Mouse (Mus musculus): ENCODE data around the gene Gm45618. TPM values are rescaled to one million over a fixed set of nuclear protein-coding genes. Genes with fewer than 3 reads are reported as not detected.
"Not testable (repeated sequence)": the region's sequence is repeated elsewhere in the genome, so short reads cannot be mapped to it uniquely, and the experiment has no call there.

The Gm45618 gene
- not detected in 2 replicates for total RNA-seq (2021)
- long read RNA-seq: 0 reads

DNA sequence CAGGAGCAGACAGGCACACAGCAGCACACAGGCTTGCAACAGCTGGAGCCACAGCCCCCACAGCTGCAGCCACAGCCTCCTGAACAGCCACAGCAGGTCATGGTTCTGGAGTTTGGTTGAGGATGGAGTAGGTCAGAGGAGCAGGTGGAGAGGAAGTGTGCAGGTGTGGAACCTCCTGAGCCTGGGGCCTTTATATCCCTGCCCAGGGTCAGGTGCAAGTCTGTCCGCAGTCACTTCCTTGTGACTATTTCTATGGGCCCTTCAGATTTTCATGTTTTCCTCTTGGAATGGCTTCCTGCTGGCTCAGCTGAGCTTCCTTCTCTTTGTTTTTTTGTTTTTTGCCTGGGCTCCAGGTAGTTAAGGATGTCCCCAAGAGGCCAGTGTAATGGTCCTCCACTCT is at the start of gene Gm45618:
Gene Gm45618, minus strand, starts transcription at position 101 of the 400 bp plus-strand sequence.
- not testable (repeated sequence) for DNase-seq

DNA sequence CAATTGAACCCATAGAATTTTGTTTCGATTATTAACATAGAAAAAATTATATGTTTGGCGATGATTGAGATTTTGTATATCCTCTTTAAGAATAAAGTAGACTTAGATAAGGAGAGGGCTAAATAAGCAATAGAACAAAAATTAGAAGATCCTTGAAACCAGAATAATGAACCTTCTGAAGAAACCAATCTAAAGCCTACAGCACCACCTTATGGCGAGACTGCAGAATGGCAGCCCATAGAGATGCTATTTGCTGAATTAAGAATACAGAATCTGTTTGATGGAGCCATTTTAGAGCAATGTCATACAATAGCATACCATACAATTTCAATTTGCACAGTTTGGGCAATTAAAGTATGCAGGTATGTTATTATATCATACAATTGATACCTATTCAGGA is 49.3 kb upstream of the Gm45618 start:
- no peak for DNase-seq

DNA sequence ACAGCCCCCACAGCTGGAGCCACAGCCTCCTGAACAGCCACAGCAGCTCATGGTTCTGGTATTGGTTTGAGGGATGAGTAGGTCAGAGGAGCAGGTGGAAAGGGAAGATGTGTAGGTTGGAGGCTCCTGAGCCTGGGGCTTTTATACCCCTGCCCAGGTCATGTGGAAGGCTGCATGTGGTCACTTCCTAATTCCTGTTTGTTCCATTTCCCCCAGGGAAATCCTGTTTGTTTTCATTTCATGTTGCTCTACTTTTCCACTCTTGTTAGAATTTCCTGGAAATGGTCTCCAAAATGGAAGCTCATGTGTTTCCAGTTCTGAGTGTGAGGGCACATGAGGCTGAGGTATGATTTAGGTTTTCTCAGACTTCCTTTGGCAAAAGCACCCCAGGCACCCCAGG is 45.1 kb upstream of the Gm45618 start, which contains the start of gene Gm4553:
Gene Gm4553, minus strand, starts transcription at position 101 of the 400 bp plus-strand sequence.
- not testable (repeated sequence) for DNase-seq

DNA sequence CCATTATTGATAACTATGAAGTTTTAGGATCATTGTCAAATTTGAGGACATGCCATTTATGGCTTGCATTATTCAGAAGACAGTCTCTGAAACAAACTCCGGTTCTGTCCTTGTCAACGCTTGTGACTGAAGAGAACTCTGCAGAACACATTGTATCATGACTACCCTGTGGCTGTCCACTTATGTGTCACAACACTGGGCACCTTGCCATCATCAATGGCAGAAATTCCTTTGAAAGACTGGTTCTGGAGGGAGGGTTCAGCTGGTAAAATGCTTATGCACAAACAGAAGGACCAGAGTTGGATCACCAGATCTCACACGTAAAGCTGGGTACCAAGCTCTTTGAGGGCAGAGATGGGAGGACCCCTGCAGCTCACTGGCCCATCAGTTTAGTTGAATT is 38.8 kb upstream of the Gm45618 start:
- DNase-seq: peak; percentile 40

DNA sequence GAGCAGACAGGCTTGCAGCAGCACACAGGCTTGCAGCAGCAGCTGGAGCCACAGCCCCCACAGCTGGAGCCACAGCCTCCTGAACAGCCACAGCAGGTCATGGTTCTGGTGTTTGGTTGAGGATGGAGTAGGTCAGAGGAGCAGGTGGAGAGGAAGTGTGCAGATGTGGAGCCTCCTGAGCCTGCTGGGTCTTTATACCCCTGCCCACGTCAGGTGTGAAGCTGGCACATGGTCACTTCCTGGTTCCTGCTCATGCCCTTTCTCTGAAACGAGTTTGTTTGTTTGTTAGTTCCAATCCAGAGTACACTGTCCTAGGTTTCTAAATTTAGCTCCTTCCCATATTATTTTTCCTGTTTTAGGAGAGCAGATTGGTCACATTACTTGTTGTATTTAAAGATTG is 36.5 kb upstream of the Gm45618 start, which contains the start of gene Gm29735:
Gene Gm29735, minus strand, starts transcription at position 101 of the 400 bp plus-strand sequence.
- DNase-seq: not testable (repeated sequence)

DNA sequence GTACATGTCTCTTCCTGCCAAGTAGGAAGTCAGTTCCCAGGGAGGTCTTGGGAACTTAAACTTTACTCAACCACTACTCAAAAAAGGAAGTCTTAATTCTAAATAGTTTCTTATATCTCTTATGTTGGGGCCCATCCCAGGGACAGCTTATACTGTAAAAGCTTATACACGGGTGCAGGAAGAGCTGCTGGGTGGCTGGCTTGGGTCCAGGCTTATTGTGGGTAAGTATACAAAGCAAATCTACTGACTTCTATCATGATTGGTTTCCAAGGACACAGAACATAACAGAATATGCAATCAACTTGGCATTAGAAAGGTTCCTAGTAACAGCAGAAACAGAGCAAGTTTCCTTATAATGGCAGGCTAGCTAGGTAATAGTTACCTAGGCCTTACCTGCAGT is 34.8 kb upstream of the Gm45618 start:
- DNase-seq: no peak

DNA sequence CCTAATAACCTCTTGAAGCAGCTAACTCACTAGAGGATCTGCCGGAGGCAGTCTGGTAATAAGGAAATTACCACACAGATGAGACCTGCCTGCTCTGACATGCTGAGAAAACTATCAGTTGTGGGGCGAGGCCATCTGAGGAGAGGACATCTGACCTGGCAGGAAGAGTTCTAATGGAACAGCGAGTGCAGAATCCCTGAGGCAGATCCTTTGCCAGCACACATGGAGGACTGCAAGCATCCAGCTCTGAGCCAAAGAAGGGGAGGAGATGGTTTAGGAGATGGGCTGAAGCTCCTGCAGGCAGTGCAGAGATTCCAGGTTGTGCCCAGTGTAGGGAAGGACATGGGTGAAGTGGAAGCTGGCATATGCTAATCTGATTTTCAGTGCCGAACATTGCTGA is 31.7 kb upstream of the Gm45618 start:
- DNase-seq: no peak

DNA sequence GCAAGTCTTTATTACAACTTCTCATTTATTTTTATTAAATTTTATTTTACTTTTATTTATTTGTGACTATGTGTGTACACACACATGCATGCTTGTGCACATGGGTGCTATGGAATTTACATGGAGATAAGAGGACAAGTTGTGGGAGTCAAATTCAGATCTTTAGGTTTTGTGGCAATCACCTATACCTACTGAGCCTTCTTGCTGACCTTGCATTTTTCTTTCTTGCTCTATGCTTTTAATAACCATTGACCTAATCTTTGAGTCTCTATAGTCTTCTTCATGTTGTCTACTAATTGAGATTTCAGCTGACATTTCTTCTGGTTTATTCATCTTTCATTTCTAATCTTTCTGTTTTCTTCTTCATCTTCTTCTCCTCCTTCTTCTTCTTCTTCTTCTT is 28.1 kb upstream of the Gm45618 start:
- DNase-seq: no peak

DNA sequence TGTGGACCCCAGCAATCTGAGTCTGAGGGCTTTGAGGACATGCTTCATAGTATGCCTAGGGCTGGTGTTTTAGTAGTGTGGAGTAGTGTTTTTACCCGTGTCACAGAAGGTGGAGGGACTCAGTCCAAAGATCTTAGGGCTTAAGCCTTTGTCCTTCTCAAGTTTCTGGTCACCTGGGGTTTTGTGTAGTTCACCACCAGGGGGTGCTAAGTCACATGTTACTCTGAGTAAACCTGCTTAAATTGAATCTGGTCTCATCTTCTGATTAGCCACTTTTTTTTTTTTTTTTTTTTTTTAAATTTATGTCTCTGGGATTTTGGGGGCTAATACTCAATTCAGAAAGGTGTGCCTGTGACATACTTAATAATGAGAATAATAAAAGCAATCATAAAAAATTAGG is 25.5 kb upstream of the Gm45618 start:
- DNase-seq: peak; percentile 28

DNA sequence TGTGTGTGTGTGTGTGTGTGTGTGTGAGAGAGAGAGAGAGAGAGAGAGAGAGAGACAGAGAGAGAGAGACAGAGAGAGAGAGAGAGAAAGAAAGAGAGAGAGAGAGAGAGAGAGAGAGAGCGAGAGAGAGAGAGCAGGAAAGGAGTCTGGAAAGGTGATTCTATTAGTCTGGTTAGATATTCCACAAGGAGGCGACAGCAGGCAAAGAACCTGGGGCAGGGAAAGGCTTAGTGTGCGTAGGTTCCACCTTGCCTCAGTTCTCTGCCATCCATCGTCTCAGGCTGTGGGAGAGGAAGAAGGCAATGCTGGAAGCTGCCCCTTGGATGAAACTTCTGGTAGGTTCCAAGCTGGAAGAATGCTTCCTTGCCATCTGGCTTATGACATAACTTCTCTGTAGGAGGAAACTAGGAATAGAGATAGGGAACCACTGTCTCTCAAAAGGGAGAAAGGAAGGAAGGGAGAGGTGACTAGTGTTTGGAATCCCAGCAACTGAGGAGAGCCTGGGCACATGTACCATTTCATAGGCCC is 24.9 kb upstream of the Gm45618 start:
- DNase-seq: no peak

DNA sequence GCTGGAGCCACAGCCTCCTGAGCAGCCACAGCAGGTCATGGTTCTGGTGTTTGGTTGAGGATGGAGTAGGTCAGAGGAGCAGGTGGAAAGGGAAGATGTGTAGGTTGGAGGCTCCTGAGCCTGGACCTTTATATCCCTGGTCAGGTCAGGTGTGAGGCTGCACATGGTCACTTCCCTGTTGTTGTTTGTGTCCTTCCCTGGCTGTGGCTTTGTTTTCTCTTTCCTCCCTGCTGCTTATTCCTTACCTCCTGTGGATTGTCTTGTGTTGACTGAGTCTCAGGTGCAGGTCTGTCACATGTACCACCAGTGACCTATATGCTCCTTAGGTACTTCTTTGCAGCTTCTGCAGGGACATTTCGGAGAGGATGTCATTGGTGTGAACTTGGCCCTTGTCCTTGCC is 24.0 kb upstream of the Gm45618 start, which contains the start of gene Gm45337:
Gene Gm45337, minus strand, starts transcription at position 101 of the 400 bp plus-strand sequence.
- no peak for DNase-seq

DNA sequence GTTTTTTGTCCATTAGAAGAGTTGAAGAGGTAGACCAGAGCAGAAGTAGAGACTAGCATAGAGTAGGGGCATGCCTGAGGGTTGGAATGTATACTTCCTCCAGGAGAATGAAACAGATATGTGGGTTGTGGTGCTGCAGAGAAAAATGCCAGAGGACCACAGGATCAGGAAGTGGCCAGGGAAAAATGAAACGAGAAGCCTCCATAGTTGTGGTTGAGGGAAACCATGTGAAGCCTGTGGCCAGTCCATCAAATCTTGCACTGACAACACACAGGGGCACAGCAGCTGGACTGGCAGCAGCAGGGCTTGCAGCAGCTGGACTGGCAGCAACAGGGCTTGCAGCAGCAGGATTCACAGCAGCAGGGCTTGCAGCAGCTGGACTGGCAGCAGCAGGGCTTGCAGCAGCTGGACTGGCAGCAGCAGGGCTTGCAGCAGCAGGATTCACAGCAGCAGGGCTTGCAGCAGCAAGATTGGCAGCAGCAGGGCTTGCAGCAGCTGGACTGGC is 23.0 kb upstream of the Gm45618 start:
- DNase-seq: not testable (repeated sequence)

DNA sequence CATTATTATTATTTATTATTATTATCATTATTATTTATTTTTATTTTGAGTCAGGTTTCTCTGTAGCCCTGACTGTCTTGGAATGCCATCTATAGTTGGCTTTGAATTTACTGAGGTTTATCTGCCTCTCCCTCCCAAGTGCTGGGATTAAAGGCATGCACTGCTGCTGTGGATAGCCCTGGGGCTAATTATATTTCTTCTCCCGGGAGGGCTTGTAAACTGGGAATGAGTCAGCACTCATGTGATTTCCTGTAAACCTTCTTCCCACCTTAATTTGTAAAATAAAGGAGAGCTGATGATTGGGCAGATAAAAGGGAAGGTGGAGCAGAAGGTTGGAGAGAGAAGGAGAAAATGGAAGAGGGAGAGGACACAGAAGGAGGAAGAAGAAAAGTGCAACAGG is 20.2 kb upstream of the Gm45618 start:
- DNase-seq: no peak

DNA sequence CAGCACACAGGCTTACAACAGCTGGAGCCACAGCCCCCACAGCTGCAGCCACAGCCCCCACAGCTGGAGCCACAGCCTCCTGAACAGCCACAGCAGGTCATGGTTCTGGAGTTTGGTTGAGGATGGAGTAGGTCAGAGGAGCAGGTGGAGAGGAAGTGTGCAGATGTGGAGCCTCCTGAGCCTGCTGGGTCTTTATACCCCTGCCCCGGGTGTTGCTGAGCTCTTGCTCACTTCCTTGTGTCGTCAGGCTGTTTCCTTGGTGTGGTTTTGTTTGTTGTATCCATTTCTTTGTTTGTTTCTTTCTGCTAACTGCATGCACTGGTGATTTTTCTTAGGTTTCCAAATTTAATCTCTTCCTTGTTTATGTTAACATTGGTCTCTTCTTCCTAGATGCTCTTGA is 15.4 kb upstream of the Gm45618 start, which contains the start of gene Gm39115:
Gene Gm39115, minus strand, starts transcription at position 101 of the 400 bp plus-strand sequence.
- not testable (repeated sequence) for DNase-seq

DNA sequence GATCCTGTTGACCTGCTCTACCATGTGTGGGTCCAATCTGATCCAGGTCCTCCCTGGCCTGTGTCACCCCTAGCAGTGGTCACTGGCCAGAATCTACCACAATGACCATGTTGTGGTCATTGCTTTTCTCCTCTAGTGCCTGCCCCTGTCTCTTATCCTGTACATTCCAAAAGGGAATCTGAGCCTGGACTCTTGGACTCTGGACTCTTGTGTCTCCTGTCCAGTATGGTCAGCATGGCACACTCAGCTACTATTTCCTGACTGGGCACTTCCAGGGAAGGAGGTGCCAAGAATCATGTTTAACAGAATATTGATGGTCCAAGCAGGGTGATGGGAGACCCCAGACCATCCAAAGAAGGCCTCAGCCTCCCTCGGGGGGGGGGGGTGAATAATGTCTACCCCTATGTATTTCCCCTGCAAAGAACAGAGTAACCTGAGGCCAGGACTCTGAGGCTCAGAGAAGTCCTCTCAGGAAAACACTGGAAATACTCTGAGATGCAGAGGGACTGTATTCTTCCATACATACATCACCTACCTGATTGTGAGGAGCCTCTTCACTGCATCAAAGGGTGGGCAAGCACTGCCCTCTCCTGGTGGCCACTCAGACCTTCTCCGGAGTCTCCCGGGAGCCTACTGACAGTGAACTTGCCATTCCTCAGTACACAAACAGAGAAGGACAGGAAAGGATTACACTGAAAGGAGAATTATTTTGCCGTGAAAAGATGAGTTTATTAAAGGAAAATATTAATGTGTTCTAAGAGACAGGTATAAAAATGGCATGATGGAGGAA is 13.9 kb upstream of the Gm45618 start:
- no peak for DNase-seq

DNA sequence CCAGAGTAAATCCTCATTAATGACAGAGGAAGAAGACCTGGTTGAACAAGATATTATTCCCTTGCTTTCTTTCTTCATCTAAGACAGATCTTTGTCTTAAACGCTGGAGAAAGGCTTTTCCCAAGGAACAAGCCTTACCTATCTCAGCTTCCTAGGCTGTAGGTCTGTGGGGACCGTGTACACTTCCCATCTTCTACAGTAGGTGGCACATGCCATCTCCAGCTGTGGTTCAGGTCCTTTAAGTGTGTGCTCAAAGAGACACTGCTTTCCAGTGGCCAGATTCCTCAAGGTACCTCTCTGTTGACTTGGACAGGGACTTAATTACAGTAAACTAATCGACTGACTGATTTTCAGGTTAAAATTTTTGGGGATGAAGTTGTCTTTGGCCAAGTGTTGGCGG is 8.3 kb upstream of the Gm45618 start:
- DNase-seq: no peak

DNA sequence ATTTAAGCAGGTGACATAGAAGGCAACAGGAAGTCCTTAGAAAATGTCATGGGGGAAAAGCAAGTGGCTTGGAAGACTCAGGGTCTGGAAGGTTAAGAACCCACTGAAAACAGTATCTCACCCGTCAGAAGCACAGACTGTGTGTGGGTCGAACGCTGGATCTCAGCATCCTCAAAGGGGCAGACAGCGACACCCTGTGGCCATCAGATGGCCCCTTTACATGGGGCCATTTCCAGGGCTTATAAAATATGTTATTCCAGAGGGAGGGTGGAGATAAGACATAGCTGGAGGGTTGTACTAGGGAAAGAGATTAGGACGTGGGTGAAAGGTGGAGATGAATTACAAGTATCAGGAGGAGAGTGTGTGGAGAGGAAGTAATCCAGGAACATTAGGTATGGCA is 897 bp downstream of the Gm45618 start:
- peak; percentile 38 for DNase-seq

DNA sequence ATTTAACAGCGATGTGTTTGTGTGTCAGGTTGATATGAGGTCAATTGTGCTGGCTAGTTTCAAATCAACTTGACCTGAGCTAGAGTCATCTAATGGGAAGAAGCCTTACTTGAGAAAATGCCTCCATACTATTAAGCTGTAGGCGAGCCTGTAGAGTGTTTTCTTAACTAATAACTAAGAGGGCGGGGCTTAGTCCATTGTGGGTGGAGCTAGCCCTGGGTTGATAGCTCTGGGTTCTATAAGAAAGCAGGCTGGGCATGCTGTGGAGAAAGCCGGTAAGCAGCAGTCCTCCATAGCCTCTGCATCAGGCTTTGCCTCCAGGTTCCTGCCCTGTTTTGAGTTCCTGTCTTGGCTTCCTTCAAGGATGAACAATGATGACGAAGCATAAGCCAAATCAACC is 15.8 kb downstream of the Gm45618 start:
- DNase-seq: no peak

DNA sequence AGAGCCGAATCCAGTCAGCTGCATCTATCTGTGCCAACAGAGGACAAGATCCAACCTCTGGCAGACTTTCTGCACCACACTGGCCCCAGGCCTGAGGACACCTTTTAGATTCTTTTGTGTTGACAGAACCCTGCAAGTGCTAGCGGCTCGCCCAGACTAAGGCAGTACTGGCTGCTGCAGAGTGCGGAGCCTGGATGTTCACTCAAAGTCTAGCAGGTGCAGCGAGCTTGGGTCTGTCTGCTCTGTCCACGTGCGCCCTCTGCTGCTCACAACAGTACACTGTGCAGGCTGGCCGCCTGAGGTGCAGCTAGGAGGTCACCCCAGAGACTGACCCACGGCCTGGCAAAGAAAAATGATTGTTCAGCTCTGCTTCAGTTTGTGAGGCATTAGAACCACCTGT is 22.8 kb downstream of the Gm45618 start:
- DNase-seq: peak; percentile 84

DNA sequence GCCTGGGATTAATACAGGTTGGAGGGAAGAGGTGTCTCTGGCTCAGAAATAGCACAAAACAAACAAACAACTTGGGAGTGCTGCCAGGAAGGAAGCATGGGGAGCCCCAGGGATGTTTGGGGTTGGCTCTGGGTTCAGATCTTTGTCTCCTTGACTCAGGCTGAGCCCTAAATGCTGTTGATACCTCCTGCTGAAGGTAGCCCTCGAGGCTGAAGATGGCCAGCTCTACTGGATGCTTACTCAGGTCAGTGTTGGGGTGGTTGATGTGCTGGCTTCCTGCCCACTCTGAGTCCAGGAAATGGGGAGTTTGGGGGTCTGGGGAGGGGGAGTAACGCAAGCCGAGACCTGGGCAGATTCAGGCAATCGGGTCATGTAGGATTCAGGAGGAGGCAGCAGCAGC is 23.8 kb downstream of the Gm45618 start:
- DNase-seq: no peak

DNA sequence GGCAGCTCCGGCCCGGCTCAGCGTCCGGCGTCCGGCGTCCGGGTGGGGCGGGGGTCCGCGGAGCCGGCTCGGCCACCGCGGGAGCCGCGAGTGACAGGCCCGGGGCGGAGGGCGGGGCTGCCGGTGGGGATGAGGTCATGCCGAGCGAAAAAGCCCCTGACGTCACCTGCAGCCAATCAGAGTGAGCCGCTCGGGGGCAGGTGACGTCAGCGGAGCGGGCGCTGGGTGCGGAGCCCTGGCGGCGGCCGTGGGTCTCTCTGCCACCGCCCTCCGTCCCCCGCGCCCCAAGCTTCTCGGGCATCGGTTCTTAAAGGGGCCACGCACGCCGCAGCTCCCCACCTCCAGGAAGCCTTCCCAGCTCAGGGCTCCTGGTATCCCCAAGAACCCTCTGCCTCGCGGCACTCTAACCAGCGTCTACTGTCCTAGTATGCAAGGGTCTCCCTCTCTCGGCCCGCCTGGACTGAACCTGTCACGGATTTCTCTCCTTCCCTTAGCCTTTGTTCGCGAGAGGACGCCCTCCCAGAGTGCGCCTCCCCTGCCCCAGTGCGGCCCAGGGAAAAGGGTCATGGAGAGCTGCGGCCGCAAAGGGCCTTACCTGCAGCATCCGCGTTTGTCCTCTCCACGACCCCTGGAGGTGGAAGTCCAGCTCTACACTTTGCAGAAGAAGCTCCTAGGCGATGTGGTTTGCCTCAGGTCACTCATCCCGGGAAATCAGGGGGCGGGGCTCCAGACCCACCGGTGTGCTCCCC is 25.2 kb downstream of the Gm45618 start, which contains the start of gene Dusp8:
Gene Dusp8, minus strand, starts transcription at position 661 of the 749 bp plus-strand sequence.
- peak; percentile 92 for DNase-seq

DNA sequence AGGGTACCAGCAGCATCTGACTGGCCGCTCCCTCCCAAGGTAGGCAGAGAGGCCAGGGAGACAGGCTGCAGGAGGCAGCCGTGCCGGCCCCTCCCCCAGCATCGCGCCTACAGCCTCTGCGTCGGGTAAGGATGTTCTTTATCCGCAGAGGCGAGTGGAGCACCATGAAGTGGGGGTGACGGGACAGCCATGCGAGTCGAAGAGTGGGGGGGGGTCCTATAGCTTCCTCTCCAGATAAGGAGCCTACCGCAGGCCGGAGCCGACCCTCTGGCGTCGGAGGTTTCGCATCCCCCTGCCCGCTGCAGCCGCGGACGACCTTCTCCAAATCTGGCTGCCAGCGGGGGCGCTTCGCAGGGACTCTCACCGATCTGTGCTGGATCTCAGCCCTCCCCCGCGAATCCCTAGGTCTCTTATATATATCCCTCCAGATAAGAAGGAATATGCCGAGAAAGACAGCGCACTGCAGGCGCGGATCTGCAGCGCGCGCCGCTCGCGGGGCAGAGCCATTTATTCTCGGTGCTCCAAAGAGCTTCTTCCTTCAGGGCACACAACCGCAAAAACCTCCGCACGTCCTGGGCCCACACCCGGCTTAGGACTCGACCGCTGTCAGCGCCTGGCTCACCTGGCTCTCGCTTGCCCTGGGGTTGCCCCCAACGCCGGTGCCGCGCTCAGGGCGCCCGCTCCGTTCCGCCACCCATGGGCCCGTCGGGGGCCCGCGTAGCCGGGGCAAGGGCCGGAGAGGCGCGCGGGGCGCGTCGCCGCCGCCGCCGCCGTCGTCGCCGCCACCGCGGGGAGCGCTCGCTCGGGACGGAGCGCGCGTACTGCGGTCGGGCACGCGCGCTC is 26.0 kb downstream of the Gm45618 start:
- DNase-seq: peak; percentile 46
